Mouse (Mus musculus): ENCODE results near the gene Saal1.
"Not testable (repeated sequence)": the region's sequence is repeated elsewhere in the genome, so short reads cannot be mapped to it uniquely, and the experiment has no call there.

Saal1 gene

GRCm38 (mm10) chr7:46710390-46710844 is at the start of gene Saal1:
Gene Saal1, minus strand, starts transcription at chr7:46710680.
- DNase-seq = peak; percentile 95

DNA sequence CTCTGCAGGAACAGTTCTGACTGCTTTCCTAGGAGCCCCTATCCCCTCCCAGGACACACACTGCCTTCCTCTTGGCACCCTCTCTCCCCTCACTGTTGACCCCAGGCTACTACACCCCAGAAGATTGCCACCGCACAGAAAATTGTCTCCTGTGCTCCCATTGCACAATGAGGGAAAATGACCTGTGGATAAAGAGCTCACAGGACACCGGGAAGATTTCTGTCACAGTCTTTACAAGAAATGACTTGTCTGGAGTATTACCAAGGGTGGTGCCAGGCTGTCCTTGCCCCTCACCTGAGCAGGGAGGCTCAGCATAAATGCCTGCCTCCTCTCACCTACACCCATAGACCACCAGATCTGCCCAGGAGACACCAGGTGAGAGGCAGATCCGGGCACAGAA is 41.0 kb upstream of the Saal1 start, which contains the start of gene Saa2:
Gene Saa2 (plus strand): TSS at position 301 of the 400 bp plus-strand sequence.
- no peak for DNase-seq

DNA sequence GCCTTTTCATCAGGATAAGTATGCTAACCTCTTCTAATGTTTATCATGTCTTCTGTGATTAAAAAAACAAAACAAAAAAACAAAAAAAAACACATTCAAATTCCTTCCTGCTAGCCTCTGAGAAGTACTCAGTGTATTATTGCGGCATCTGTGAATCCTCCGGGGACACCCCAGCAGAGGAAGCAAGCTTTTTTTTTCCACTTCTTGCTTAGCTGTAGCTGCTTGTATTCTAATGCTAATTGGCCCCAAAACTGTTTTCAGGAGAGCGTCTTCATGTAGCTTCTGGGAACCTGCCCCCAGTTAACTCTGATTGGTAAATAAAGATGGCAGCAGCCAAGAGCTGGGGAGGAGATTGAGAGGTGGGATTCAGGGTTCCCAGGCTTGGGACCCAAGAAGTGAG is 38.0 kb upstream of the Saal1 start:
- no peak for DNase-seq

- no peak for DNase-seq
Measured at GRCm38 (mm10) chr7:46746381-46746780, 35.9 kb upstream of the Saal1 start.

GRCm38 (mm10) chr7:46745816-46746215 is 35.3 kb upstream of the Saal1 start:
- no peak for DNase-seq

- DNase-seq = not testable (repeated sequence)
Measured at GRCm38 (mm10) chr7:46742880-46743279, 32.4 kb upstream of the Saal1 start, which contains the start of gene Saa1. Gene Saa1, minus strand, starts transcription at chr7:46742980.

GRCm38 (mm10) chr7:46740041-46740440 is 29.6 kb upstream of the Saal1 start:
- not testable (repeated sequence) for DNase-seq

GRCm38 (mm10) chr7:46738561-46739460 is 28.3 kb upstream of the Saal1 start:
- DNase-seq = no peak

DNA sequence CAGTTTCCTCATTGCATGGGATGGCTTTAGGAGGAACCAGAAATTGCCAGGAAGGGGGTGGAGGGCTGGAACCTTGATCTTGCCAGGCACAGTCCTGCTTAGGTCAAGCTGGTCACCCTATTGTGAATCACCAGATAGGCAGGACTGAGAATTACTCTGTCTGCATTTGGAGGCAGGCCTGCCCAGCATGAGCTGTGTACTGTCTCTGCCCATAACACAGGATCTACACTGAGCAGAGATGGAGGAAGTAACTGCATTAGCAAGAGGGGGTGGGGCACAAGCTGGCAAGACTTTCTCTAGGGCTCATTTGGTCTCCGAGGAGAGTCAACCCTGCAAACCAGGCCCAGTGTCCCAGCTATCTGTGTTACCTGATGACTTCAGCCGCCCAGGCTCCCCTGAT is 24.5 kb upstream of the Saal1 start:
- DNase-seq = no peak

- no peak for DNase-seq
Measured at GRCm38 (mm10) chr7:46732458-46732857, 22.0 kb upstream of the Saal1 start, which contains the start of gene Saa4. Gene Saa4, minus strand, starts transcription at chr7:46732603.

GRCm38 (mm10) chr7:46727584-46727983 is 17.1 kb upstream of the Saal1 start:
- DNase-seq = no peak

DNA sequence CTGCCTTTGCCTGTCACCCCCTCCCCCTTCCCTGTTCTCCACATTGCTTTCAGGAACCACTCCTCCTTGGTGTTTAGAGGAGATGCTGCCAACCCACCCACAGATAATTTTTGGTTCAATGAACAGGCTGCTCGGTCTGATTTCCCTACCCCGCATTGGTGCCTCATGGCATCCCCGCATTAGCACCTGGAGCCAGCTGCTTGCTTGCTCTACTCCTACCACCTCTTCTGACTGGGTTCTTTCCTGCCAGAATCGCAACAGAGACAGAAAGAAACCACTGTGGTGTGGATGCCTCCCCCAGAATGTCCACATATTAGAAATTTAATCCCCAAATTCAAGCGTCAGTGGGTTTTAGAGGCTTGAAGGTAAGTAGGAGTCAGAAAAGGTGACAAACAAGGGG is 13.9 kb upstream of the Saal1 start:
- peak; percentile 10 to 19 for DNase-seq

DNA sequence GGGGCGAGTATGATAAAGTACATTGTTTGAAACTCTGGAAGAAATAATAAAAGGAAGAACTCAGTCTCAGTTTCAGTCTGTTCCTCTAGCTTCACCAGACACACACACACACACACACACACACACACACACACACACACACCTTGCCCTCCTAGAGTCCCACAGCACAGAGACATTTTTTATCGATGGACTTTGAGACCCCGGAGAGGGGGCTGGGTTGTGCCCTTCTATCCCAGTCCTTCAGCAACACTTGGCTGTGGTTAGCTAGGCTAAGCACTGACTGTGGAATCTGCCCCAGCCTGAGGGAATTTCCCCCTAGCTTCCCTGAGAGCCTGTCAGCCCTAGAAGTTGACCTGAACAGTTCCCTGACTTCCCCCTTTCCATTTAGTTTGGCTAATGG is 13.4 kb upstream of the Saal1 start:
- peak; percentile 17 to 40 for DNase-seq

DNA sequence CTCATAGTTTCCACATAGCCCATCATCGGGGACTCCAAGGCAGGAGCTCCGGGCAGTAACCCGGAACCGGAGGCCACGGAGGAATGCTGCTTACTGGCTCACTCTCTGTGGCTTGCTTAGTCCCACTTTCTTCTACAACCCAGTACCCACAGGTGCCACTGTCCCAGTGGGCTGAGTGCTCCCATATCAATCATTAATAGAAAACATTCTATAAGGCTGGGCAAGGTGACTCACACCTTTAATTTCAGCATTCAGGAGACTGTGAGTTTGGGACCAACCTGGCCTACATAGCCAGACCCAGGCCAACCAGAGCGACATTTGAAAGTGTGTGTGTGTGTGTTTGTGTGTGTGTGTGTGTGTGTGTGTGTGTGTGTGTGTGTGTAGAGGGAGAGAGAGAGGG is 12.9 kb upstream of the Saal1 start:
- no peak for DNase-seq

GRCm38 (mm10) chr7:46720460-46720859 is 10.0 kb upstream of the Saal1 start:
- no peak for DNase-seq

- no peak for DNase-seq
Measured at GRCm38 (mm10) chr7:46719526-46719925, 9.0 kb upstream of the Saal1 start.

DNA sequence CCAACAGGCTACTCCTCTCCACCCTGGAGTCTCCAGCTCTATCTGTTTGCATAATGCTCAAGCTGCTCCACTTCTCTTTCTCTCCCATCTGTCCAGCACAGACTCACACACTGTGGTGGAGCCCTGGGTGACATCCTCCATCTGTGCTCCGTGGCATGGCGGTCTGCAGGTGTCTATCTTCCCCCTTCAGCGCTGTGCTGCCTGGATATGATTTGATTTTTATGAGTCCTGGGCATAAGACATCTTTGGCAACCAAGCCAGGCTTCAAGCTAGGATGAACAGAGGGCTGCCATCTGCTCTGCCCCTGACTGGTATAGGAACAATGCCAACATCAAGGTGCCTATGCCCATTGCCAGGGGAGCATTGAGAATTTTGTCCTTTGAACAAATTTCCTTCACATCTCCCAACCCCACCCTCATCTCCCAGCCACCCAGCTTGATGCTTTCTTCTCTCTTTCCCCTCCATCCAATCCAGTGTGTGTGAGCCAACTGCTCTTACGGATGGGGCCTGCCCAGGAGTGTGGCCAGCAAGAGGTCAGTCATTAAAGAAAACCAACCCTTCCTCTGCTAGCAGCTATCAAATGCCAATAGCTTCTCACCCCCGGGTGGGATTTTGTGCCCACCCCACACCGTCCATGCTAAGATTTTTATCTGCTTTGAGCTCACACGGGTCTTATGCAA is 8.3 kb upstream of the Saal1 start:
- no peak for DNase-seq

DNA sequence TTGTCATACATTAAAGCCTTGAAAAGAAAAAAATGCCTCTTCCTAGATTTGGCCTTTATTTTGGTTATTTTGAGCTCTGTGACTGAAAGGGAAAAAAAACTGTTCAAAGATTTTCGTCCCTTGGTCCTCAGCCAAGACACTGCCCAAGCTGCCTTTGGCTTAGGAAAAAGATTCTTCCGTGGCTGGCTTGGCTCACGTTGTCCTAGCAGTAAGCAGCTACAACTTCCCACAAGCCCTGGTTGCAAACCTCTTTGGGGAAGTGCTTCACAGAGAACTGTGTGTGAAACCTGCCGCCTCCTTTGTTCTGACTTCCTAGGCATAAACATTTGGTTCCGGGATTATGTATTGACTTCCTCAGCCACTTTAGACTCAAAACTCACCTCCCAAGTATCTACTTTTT is 6.4 kb upstream of the Saal1 start:
- peak; percentile 5 to 12 for DNase-seq

GRCm38 (mm10) chr7:46715600-46715999 is 5.1 kb upstream of the Saal1 start, which contains the start of gene Saa3:
Gene Saa3, minus strand, starts transcription at chr7:46715700.
- no peak for DNase-seq

DNA sequence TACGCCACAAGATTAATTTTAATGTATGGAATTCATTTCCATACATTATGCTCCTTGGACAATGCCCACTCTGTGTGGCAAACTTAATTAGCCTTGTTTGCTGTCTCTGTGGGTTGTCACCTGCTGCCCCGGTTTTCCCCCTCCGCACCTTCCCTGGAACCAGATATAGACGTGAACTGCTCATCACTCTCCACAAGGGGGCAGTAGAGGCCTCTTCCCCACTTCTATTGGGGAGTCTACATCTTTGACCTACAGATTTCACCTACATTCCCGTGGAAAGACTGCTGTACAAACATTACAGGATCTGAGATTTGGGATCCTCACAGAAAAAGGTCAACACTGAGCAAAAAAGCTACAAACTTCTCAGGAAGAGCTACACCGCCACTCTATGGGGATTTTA is 4.0 kb upstream of the Saal1 start:
- DNase-seq = peak; percentile 73

DNA sequence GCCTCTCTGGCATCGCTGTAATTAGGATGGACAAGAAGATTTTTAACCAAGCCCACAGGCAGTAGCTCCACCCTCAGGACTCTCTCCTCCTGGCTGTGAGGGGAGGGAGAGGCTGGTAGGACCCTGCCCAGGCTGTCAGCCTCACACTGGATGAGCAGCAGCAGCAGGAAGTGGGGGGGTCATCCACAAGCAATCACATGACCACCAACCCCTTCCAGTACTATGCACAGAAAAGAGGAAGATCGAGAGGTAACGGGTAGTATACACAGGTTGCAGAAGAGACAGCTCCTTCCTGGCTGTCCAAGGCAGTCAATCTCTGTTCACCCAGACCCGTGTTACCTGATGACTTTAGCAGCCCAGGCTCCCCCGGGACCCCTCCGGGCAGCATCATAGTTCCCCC is 1.8 kb upstream of the Saal1 start:
- DNase-seq = no peak

GRCm38 (mm10) chr7:46700521-46701025 is 9.9 kb downstream of the Saal1 start:
- no peak for DNase-seq

- no peak for DNase-seq
Measured at GRCm38 (mm10) chr7:46696754-46697153, 13.7 kb downstream of the Saal1 start.

Measured in kidney, postnatal 4 days (tissue).